Mouse (Mus musculus) A20 (cell line): ENCODE data around the gene Ttc4.
A peak's percentile ranks its signal among the peaks of the same experiment; 100 is the strongest.

Experiments used
- DNase-seq: peaks from one replicate; pipeline ENCODE4 v3.0.0-alpha.2; 2011; ENCODE audit warnings: low read depth, low spot score

The Ttc4 gene

GRCm38 (mm10) chr4:106614180-106614797 lies 64.5 kb downstream of the Ttc4 start:
- peak; percentile 70 for DNase-seq

GRCm38 (mm10) chr4:106613560-106613959 lies 65.2 kb downstream of the Ttc4 start:
- DNase-seq: no peak

GRCm38 (mm10) chr4:106613105-106613504 lies 65.6 kb downstream of the Ttc4 start:
- DNase-seq: no peak
